Mouse (Mus musculus) ovary, postnatal 14 days (tissue): ENCODE results near the gene Sh3rf1.

Experiments used
- DNase-seq: peaks from one replicate; pipeline ENCODE4 v3.0.0; 2022; ENCODE audit warnings: low spot score

The Sh3rf1 gene

DNA sequence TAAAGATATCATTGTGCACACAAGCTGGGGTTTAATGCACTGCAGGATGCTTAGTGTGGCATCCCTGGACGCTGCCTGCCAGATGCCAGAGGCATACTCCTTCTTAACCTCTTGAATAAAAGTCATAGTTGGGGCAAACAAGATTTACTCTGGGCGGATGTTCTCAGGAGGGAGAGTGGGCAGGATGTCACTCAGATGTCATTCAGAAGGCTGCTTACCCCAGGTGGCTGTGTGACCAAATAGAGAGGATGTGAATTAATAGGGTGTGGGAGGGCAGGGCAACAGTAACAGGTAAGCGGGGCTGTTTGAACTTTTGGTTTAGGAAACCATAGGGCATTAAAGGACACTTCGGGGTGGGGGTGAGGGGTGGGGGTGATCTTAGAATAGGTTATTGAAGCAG is 37.7 kb downstream of the Sh3rf1 start:
- no peak for DNase-seq

DNA sequence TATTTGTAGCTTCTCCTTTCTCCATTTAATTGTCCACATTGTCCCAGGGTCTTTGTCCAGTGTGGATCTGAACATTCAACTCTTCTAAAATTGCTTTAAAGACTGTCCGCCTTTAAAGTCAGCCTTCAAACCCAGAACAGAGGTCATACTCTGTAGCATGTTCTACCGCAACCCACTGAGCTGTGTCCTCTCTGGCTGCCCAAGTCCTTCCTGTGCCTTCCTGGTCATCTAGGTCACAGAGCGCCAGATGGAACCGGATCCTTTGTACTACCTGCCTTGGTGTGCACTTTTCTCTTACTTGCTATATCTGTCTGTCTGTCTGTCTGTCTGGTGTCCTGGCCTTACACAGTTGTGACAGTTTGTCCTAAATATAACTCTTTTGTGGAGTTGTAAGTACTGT is 40.0 kb downstream of the Sh3rf1 start:
- DNase-seq = no peak

DNA sequence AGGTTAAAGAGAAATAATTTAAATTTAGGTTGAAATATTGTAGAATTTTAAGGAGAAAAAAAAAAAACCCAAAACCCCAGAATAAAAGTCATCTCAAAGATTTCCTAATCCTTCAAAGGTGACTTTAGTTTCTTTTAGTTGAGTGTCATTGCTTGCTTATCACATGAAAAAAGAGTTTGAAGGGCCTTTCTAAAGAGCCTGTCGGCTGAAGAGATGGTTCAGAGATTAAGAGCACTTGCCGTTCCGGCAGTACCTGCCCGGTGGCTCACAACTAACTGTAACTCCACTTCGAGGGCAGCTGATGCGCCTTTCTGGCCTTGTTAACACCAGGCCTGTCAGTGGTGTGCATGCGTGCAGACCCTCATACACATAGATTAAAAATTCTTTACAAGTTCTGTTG is 41.2 kb downstream of the Sh3rf1 start:
- DNase-seq = no peak

DNA sequence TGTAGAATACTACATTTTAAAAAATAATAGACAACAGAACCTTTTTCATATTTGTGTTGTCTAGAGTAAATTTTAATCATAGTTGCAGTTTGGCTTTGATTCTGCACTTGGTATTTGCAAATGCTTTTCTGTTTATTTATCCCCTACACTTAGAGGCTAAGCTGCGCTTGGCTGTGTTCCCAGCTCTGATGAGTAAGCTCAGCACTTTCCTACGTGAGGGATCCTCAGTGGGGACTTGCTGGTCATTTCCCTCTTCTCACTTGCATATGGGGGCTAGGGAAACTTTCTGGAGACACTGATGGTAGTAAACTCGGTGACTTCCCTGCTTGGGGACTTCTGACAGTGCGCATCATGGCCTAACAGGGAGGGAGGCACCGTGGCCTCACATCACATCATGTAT is 41.7 kb downstream of the Sh3rf1 start:
- no peak for DNase-seq

DNA sequence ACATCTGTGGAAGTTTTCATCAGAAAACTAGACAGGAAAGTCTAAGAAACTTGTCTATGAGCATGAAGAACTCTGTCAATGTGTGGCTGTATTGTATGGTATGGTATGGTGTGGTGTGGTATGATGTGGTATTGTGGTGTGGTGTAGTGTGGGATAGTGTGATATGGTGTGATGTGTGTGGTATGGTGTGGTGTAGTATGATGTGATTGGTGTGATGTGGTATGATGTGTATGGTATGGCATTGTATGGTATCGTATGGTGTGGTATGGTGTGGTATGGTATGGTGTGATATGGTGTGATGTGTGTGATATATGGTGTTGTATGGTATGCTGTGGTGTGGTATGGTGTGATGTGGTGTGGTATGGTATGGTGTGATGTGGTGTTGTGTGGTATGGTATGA is 43.4 kb downstream of the Sh3rf1 start:
- no peak for DNase-seq

DNA sequence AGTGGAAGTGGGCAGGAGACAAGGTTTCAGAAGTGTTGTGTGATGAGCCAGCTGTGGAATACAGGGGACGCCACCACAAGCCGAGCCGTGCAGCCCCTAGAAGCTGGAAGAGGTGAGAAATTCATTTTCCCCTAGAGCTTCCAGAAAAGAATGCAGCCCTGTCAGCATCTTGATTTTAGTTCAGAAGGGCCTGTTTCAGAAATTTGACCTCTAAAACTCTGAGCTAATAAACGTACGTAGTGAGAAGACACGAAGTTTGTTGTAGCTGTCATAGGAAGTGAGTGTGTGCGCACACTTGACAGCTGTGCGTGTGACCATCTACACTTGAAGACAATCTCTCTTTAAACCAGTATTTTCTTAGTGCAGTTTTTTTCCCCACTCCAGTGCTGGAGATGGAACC is 44.0 kb downstream of the Sh3rf1 start:
- no peak for DNase-seq

DNA sequence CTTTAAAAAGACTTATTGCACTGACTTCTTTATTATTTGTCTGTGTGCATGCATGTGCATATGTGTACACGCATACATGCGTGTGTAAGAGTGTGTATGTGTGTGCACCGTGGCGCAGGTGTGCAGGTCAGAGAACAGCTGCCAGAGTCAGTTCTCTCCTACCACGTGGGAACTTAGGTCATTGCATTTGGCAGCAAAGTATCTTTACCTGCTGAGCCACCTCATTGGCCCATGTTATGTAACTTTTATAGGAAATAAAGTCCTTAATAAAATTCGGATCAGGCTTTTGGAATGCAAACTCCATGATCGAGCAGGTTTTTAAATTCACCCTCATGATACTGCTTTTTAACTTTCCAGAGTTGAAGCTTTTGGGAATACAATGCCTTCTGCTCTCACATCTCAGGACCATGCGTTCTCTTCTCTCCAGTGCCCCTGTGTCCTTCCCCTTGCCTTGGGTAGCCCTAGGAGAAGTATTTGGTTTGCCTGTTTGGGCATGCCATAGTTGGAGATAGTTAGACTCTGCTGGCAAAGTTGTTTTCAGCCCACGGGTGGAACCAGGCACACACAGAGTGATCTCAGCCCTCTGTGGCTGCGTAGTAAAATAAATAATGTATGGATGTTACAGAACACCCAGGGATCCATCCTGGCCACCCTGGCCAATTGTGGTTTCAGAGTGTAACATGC is 44.7 kb downstream of the Sh3rf1 start:
- no peak for DNase-seq

DNA sequence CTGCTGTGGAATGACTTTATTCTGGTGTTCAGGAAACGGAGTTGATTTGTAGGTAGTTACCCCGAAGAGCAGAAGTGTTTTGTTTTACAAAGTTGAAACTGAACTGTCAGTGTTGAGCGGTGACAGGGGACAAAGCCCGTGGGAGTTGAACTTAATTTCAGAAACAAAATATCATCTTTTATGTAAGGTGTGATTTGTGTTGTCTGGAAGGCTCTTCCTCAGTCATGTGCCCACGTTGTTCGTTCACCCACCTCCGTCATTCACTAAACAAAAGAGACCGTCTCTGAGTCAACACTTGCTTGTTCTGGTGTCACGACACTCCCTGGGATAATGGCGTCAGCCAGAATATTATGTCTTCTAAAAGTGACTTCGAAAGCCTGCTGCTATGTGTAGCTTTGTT is 46.3 kb downstream of the Sh3rf1 start:
- DNase-seq = no peak

DNA sequence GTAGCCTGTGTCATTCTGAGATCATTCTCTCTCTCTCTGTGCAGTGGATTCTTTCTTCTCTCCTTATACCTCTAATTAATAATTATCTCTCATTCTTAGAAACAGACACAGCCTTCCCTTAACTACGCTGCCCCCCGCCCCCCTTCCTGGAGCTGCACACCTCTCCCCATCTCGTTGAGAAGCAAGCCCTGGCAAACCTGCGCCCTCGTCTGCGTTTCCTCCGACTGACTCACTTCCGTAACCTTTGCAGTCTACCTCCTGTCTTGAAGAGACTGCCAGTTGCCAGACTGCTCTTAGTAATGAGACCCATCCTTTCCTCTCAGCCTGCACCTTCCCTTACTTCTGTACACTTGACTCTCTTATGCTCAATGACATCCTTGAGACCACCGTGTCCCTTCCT is 46.9 kb downstream of the Sh3rf1 start:
- no peak for DNase-seq

DNA sequence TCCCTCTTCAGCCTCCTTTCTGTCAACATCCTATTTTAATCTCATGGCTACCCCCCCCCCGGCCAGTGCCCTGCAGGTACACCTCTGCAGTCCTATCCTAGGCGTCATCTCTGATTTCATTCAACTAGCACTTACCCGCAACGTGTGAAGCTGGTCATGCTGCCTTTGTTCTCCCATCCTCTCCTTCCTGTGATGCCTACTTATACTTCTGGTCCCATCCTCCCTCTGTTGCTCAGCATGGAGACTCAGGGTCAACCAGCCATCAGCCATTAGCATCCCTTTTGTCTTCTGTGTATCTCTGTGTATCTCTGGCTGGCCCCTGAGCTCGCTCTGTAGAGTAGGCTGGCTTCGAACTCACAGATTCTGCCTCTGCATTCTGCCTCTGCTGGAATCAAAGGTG is 47.3 kb downstream of the Sh3rf1 start:
- DNase-seq = no peak

DNA sequence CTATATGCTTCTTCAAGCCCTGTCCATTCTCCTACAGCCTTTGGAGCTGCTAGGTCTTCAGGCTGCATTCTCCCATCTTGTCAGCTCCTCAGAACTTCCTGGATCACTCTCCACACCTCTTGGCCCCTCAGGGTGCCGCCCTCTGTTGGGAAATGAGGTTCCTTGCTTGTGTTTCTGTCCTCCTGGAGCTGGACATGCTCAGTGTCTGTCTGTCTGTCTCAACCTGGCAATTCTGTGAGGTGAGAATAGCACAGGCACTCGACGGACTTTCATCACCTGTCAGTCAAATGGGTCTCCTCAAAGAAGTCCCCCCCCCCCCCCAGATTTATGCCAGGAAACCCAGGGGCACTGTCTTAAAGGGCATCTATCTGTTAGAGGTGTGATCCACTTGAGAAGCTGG is 49.2 kb downstream of the Sh3rf1 start:
- DNase-seq = no peak

DNA sequence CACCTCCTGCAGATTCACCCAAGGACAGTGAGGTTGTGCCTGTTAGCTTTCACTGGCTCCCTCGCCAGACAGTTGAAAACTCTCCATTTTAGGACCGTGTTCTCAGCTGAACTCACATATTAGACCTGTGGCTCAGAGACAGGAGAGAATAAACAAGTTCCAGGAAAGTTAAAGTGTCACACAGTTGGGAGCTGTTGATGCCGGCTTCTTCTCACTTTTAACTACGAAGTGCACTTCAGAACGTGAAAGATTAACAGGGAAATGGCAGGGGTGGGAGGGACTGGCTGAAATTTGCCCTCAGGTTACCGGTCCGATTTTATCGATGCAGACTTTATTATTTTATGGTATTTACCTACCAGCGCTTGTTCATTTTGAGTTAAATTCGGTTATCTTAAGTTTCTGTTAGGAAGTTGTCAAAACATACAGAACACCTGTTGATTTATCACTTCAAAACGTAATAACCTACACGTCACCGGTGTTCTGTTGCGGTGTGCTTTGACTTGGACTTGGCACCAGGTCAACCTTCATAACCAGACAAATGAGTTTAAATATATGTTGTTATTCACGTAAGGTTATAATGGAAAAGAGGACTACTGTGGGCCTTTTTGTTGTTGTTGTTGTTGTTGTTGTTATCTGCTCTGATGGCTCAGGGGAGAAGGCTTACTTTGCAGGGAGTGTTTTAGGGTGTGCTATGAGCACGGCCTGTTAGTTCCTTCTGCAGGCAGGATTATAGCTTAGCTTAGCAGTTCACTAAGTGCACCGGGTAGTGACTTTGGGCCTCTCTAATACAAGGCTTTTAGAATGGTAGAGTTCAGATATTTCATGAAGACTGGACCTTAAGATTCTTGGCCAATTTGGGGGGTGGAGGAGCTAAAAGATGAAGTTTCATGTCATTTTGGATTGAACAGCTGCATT is 49.9 kb downstream of the Sh3rf1 start:
- DNase-seq = no peak

DNA sequence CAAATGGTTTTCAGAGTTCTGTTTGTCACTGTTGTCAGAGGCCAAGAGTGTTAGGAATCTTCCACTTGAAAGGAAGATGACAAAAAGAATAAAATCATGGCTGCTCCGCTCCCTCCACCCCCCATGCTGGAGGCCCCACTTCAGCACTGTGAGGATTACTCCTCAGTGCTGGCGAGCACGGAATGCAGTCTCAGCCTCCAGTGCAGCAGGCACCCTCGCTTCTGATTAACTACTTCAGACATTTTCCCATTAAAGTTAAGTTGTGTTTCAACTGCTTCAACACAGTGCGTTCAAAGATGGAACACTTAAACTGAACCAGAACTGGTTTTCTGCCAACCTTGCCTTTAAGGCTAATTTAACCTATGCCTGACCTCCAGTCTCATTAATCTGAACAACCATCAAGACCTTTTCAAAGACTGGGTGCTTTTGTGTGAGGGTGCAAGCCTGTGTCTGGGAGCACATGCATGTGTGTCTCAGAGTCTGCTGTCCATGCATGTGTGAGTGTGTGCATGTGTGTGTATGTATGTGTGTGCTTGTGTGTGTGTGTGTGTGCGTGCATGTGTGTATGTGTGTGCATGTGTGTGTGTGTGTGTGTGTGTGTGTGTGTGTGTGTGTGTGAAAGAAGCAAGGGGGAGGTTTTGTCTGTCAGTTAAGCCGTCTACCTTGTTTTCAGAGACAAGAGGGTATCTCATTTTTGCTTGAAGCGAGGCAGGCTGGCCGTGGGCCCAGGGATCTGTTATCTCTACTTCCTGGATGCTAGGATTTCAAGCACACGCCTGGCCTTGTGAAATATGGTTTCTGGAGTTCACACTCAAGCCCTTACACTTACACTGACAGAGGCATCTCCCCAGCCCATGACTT is 51.2 kb downstream of the Sh3rf1 start:
- DNase-seq = no peak

DNA sequence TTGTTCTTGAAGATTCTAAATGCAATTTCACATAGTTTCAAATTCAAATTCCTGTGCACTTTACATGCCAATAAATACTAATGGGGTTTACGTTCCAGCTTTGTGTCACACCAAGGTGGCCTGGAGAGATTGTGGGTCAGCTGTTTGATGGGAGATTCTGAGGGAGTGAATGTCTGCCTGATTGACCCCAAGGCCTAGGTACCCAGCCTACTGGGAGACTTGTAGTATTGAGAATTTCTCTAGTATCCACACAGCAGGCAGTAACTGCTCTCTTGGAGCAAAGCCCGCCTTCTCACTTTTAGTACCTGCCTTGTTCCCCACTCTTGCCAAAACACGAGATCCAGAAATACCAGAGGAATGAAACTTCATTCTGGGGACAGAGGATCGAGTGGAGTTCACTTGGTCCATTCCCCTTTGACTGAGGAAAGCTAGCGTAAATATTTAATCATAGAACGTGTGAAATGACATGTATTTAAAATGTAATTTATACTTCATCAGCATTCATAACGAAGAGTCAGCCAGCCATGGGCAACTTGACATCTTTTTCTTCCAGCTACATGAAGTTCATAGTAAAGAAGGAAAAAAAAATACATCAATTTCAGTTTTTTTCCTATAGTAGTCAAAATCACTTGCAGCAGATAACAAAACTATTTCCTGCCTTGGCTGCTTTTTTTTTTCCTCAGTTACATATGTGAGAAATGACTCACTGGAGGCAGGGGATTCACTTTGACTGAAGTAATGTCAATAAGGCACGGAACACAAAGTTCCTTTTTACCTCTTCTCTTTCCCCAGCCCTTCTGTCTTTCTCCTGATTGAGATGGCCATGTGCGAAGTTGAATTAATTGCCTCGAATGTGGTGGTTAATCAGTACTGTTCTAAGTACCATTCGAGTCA is 52.0 kb downstream of the Sh3rf1 start:
- DNase-seq = no peak

DNA sequence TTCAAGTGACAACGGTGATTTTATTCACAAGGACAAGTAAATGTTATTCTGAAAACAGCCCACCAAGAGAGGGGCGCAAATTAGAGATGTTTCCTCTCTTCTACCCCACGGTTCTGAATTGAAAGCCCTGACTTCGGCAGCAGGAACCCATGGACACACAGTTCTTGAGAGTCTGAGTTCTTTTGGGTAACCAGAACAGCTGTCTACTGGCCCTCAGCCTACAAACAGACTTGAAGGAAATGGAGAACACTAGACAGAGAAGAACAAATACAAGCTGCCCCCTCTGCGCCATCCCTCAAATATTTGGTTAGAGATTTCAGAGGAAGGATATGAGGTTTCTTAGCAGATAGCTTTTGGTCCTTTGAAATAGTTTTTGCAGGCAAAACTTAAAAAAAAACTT is 52.7 kb downstream of the Sh3rf1 start:
- DNase-seq = no peak

DNA sequence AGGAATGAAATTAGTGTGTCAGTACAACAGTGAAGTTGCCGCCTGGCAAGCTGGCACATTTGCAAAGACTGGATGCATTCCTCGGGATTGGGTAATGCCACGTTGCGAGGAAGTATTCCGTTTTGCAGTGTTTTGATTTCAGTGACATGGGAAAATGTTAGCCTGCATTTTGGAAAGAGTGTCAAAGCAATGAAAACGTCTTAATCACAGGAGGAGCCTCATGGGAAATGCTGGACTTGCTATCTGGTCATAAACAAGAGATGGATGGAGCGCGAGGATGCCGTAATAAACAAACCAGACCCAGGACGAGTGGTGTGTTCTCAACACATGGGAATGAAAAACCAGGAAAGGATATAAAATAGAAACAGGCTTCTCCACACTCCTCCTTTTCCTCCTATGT is 55.4 kb downstream of the Sh3rf1 start:
- DNase-seq = no peak

DNA sequence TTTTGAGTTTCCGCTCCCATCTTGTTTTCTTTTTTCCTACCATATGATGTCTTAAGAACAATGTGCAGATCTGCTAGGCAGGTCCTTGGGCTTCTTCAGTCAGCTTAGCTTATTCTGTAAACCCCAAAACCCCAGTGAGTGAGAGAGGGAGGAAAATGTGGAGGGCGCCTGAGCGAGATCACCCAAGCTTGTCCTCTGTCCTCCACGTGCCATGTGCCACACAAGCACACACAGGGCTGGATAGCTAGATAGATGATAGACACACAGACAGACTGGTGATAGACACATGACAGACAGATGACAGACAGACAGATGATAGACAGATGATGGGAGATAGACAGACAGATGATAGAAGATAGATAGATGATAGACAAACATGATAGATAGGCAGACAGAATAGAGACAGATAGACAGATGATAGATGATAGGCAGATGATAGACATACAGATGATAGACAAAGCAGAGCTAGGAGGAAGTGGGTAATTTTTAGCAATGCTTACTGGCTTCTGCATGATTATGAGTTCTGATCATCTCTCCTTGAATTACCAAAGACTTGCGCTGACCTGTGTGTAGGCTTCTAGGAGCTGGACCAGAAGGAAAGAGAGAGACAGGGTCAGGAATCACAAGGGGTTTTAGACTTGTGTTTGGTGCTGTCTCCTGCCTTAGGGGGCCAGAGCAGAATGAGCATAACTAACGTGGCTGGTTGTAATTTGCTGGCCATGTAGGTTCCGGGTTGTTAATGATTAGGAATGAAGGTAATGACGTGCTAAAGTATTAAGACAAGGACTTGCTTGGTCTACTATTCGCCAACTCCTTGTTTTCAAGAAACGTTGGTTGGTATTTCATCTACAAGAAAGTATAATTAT is 58.9 kb downstream of the Sh3rf1 start:
- DNase-seq = no peak

DNA sequence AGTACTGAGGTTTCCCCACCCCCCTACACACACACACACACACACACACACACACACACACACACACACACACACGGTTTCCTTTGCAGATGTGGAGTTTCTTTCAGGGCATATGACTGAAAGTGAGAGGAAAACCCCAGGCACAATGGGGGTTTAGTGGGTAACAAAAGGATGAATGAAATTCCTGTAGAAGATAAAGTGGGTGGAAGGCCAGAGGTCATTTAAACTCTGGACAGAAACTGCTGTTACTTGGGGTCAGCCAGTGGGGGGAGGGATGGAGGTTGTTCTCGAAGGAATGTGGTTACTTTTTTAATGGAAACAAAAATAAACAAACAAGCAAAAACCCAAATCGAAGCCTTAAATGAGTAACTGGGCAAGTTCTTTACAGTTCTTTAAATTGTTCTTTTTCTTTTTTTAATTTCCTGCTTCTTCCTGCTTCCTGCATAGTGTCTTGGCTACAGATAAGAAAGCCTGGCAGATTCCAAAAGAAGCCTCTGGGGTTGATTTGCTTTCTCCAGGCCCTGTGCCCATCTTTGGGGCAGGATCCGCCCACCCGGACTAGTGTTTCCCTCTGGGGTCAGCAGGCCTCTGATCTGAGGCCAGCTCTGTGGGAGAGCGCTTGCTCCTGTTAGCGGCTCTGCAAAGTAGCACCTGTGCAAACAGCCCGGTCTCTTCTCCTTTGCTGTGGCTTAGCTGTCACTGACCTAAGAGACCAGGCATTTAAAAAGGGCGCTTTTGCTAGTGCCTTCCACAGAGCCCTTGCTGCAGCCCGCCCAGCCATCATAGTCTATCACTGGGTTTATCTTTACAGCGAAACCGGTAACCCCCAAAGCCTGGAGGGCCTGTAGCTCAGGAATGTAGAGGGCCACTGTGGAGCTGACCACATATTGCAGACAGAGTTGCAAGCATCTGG is 59.8 kb downstream of the Sh3rf1 start:
- DNase-seq = no peak

DNA sequence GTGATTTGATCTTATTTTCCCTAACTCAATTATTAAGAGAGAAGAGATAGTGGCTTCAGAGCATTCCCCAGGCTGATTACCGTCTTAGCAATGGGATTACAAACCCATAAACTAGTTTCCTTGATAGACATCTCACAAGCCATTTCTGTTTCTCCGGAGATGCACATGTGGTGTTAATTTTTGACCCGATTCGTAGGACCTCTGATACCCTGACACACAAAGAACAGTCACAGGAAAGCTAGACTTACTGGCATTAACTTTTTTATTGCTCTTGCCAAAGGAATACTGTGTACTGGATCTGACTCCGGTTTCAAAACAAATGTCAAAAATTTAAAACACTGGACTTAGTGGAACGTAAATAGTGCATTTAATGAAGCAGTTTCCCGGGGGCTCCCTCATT is 62.2 kb downstream of the Sh3rf1 start:
- no peak for DNase-seq

DNA sequence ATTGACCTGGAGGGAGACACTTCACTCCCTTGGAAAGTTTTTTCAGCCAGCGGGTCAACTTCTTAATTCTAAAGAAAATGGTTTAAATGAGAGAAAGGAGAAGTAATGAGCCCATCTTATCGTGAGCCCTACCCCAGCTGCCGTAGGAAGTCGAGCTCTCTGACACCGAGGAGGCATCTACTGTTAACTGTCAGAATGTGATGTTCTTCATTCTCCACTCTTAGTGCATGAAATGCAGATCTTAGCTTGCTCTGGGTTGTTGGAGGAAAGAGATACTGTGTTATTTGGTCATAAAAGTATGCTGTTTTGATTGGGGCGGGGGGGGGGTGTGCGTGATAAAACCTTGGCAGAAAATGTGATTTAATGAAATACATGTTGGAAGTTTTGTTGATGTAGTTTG is 62.7 kb downstream of the Sh3rf1 start:
- DNase-seq = no peak
